ENCODE assay signal across 25 mouse cellular contexts in genomic region chr2:151580945-151581344, GRCm38 (mm10). TPM values are rescaled to one million over a fixed set of nuclear protein-coding genes. Genes with fewer than 3 reads are reported as not detected.
DNase-seq lines count a peak whose midpoint lies in the region; ATAC-seq and TF ChIP-seq lines count a peak whose summit lies in the region.
"Had no signal": no experiment of that assay in that cellular context is flagged by ENCODE, and none has a peak within 500 bp of the region (broad histone marks: within the 10 kb centered on the region; RNA-seq: fewer than 3 reads in every experiment).

No protein-coding gene starts in this region.

- peak; percentile 26 for DNase-seq in CD4-positive, CD25-positive, alpha-beta regulatory T cell, adult 2 months (ENCODE audit: low read depth, low spot score)
- DNase-seq in induced T-regulatory cell, adult 2 months (ENCODE audit: low read depth): peak; percentile 52
- no peak for DNase-seq in stomach, postnatal 0 days (ENCODE audit: low spot score)
- DNase-seq in lung, adult 18-20 months: no peak
- DNase-seq: adrenal gland, postnatal 10 days; adrenal gland, postnatal 36 days; cerebellum, adult 18-20 months; cerebellum, adult 9-10 months; cerebellum, postnatal 14 days; gastrocnemius, postnatal 10 days; gastrocnemius, postnatal 36 days; heart, adult 11 months; heart, postnatal 10 days; heart, postnatal 36 days had no signal

- no peaks in the 10 kb centered on the region for H3K9me3 ChIP-seq in intestine, embryonic 16.5 days (ENCODE audit: control insufficient read depth, low read length)
- H3K9me3 ChIP-seq in stomach, postnatal 0 days (ENCODE audit: control insufficient read depth, low read length): no peaks in the 10 kb centered on the region
- H3K9me3 ChIP-seq in kidney, embryonic 15.5 days (replicated peaks): no peaks in the 10 kb centered on the region
- H3K9me3 ChIP-seq in kidney, embryonic 14.5 days (ENCODE audit: control insufficient read depth, low read length): no peaks in the 10 kb centered on the region
- H3K9me3 ChIP-seq: forebrain, embryonic 10.5 days; forebrain, embryonic 13.5 days; heart, embryonic 15.5 days; hindbrain, embryonic 10.5 days; hindbrain, embryonic 13.5 days had no signal

- H3K27me3 ChIP-seq in intestine, embryonic 16.5 days (replicated peaks; ENCODE audit: control insufficient read depth, insufficient read depth, low read length): no peaks in the 10 kb centered on the region
- no peaks in the 10 kb centered on the region for H3K27me3 ChIP-seq in stomach, postnatal 0 days (ENCODE audit: control insufficient read depth, insufficient read depth, low read length)
- no peaks in the 10 kb centered on the region; the same call in 1 of the 2 replicates for H3K27me3 ChIP-seq in kidney, embryonic 15.5 days
- no peaks in the 10 kb centered on the region for H3K27me3 ChIP-seq in kidney, embryonic 14.5 days (ENCODE audit: control insufficient read depth, insufficient read depth, low read length)

- H3K36me3 ChIP-seq in intestine, embryonic 16.5 days (ENCODE audit: control insufficient read depth, insufficient read depth, low read length): no peaks in the 10 kb centered on the region
- no peaks in the 10 kb centered on the region for H3K36me3 ChIP-seq in stomach, postnatal 0 days (ENCODE audit: control insufficient read depth, insufficient read depth, low read length)
- H3K36me3 ChIP-seq in kidney, embryonic 15.5 days: no peaks in the 10 kb centered on the region
- no peaks in the 10 kb centered on the region for H3K36me3 ChIP-seq in kidney, embryonic 14.5 days (ENCODE audit: control insufficient read depth, insufficient read depth, low read length)
- H3K36me3 ChIP-seq: forebrain, embryonic 10.5 days; heart, embryonic 12.5 days; heart, embryonic 15.5 days; hindbrain, embryonic 10.5 days; hindbrain, embryonic 13.5 days had no signal

- peak; percentile 58 for ATAC-seq in intestine, embryonic 16.5 days
- peak; percentile 77 for ATAC-seq in stomach, postnatal 0 days (ENCODE audit: low FRiP score, low TSS enrichment)
- no peak for ATAC-seq in kidney, embryonic 15.5 days (replicated peaks; ENCODE audit: low FRiP score)
- no peak for ATAC-seq in kidney, embryonic 14.5 days (ENCODE audit: low FRiP score, low TSS enrichment)
- ATAC-seq: forebrain, embryonic 13.5 days; forebrain, embryonic 16.5 days; hindbrain, postnatal 0 days had no signal

- WGBS in intestine, embryonic 16.5 days: 14% methylated on average over 1 of the region's 1 CpGs
- 42% methylated on average over 1 of the region's 1 CpGs for WGBS in stomach, postnatal 0 days
- WGBS in kidney, embryonic 15.5 days: 69% methylated on average over 1 of the region's 1 CpGs
- 67% methylated on average over 1 of the region's 1 CpGs for WGBS in kidney, embryonic 14.5 days

- no peak overlapping the region for H3K9ac ChIP-seq in intestine, embryonic 16.5 days (ENCODE audit: low read depth, low read length)
- no peak overlapping the region for H3K9ac ChIP-seq in stomach, postnatal 0 days (ENCODE audit: low read length)
- H3K9ac ChIP-seq in kidney, embryonic 15.5 days: no peak overlapping the region
- no peak overlapping the region for H3K9ac ChIP-seq in kidney, embryonic 14.5 days (ENCODE audit: low read depth, low read length)
- H3K9ac ChIP-seq: forebrain, embryonic 13.5 days; heart, embryonic 12.5 days; heart, embryonic 15.5 days; hindbrain, embryonic 13.5 days had no signal

- H3K4me1 ChIP-seq in intestine, embryonic 16.5 days (ENCODE audit: control insufficient read depth, insufficient read depth, low read length): peaks cover 3% of the 10 kb centered on the region; the same call in 1 of the 2 replicates
- peaks cover 4% of the 10 kb centered on the region; the same call in 1 of the 2 replicates for H3K4me1 ChIP-seq in stomach, postnatal 0 days (replicated peaks; ENCODE audit: control insufficient read depth, insufficient read depth)
- H3K4me1 ChIP-seq in kidney, embryonic 15.5 days: peaks cover 8% of the 10 kb centered on the region
- H3K4me1 ChIP-seq in kidney, embryonic 14.5 days (ENCODE audit: control insufficient read depth, insufficient read depth, low read length): no peaks in the 10 kb centered on the region

- H3K4me2 ChIP-seq in intestine, embryonic 16.5 days (ENCODE audit: low read depth, low read length): no peak overlapping the region
- no peak overlapping the region for H3K4me2 ChIP-seq in stomach, postnatal 0 days (replicated peaks; ENCODE audit: low read depth)
- no peak overlapping the region for H3K4me2 ChIP-seq in kidney, embryonic 15.5 days
- H3K4me2 ChIP-seq in kidney, embryonic 14.5 days (replicated peaks; ENCODE audit: low read depth, low read length): no peak overlapping the region
- H3K4me2 ChIP-seq: forebrain, embryonic 13.5 days; heart, embryonic 12.5 days; heart, embryonic 15.5 days; hindbrain, embryonic 13.5 days had no signal

- H3K27ac ChIP-seq in intestine, embryonic 16.5 days (ENCODE audit: low read length): no peak overlapping the region
- no peak overlapping the region for H3K27ac ChIP-seq in stomach, postnatal 0 days (replicated peaks)
- H3K27ac ChIP-seq in kidney, embryonic 15.5 days: no peak overlapping the region
- no peak overlapping the region for H3K27ac ChIP-seq in kidney, embryonic 14.5 days (ENCODE audit: low read depth, low read length)
- H3K27ac ChIP-seq: forebrain, embryonic 10.5 days; forebrain, embryonic 13.5 days; heart, embryonic 15.5 days; hindbrain, embryonic 10.5 days; hindbrain, embryonic 13.5 days; hindbrain, postnatal 0 days had no signal

- no peak for TF ChIP-seq EP300 in stomach, postnatal 0 days (optimal IDR thresholded peaks at IDR 0.05)

- H3K4me3 ChIP-seq in intestine, embryonic 16.5 days (ENCODE audit: low read length): no peak overlapping the region
- no peak overlapping the region for H3K4me3 ChIP-seq in stomach, postnatal 0 days (ENCODE audit: low read depth, low read length)
- no peak overlapping the region for H3K4me3 ChIP-seq in kidney, embryonic 15.5 days (replicated peaks)
- H3K4me3 ChIP-seq in kidney, embryonic 14.5 days (ENCODE audit: low read length): no peak overlapping the region
- H3K4me3 ChIP-seq: forebrain, embryonic 10.5 days; forebrain, embryonic 13.5 days; heart, embryonic 12.5 days; heart, embryonic 15.5 days; hindbrain, embryonic 10.5 days; hindbrain, embryonic 13.5 days had no signal

- no peak for TF ChIP-seq CTCF in stomach, postnatal 0 days (IDR thresholded peaks at IDR 0.05; ENCODE audit: low read depth)

RNA-seq across cellular contexts. Expression of gene Sdcbp2, which starts 8.5 kb away (rescaled TPM):
- polyA plus RNA-seq in intestine, embryonic 16.5 days (2015; fragmentation: Nextera tagmentation; extraction: Ambion mirVana): 23.2 and 24.3 TPM in 2 replicates
- 156 and 169 TPM in 2 replicates for polyA plus RNA-seq in stomach, postnatal 0 days (2015; fragmentation: Nextera tagmentation; extraction: Ambion mirVana)
- 1.4 and 2.2 TPM in 2 replicates for polyA plus RNA-seq in kidney, embryonic 15.5 days (2015; fragmentation: Nextera tagmentation; extraction: Ambion mirVana)
- polyA plus RNA-seq in kidney, embryonic 14.5 days (2014; fragmentation: Nextera tagmentation; extraction: Ambion mirVana): 1.3 and 1.9 TPM in 2 replicates

RNA-seq across cellular contexts. Expression of gene Fkbp1a, which starts 38.7 kb away (rescaled TPM):
- polyA plus RNA-seq in intestine, embryonic 16.5 days (2015; fragmentation: Nextera tagmentation; extraction: Ambion mirVana): 537 and 561 TPM in 2 replicates
- polyA plus RNA-seq in stomach, postnatal 0 days (2015; fragmentation: Nextera tagmentation; extraction: Ambion mirVana): 325 and 360 TPM in 2 replicates
- polyA plus RNA-seq in kidney, embryonic 15.5 days (2015; fragmentation: Nextera tagmentation; extraction: Ambion mirVana): 707 and 718 TPM in 2 replicates
- polyA plus RNA-seq in kidney, embryonic 14.5 days (2014; fragmentation: Nextera tagmentation; extraction: Ambion mirVana): 573 and 762 TPM in 2 replicates

RNA-seq across cellular contexts. Expression of gene Snph, which starts 51.4 kb away (rescaled TPM):
- polyA plus RNA-seq in intestine, embryonic 16.5 days (2015; fragmentation: Nextera tagmentation; extraction: Ambion mirVana): 1.8 and 2.0 TPM in 2 replicates
- polyA plus RNA-seq in stomach, postnatal 0 days (2015; fragmentation: Nextera tagmentation; extraction: Ambion mirVana): 0.50 and 0.52 TPM in 2 replicates
- 0.59 and 0.95 TPM in 2 replicates for polyA plus RNA-seq in kidney, embryonic 15.5 days (2015; fragmentation: Nextera tagmentation; extraction: Ambion mirVana)
- 0.58 and 0.61 TPM in 2 replicates for polyA plus RNA-seq in kidney, embryonic 14.5 days (2014; fragmentation: Nextera tagmentation; extraction: Ambion mirVana)

Comparison
In these comparisons a context has a peak if more than half of its experiments do, and no peak if none do; other contexts are left out.
1. DNase-seq: peak in CD4-positive, CD25-positive, alpha-beta regulatory T cell, adult 2 months (single experiment) and induced T-regulatory cell, adult 2 months (single experiment); none in stomach, postnatal 0 days (single experiment) and lung, adult 18-20 months (0 of 2).
2. ATAC-seq: peak in intestine, embryonic 16.5 days (single experiment) and stomach, postnatal 0 days (single experiment); none in kidney, embryonic 15.5 days (single experiment) and kidney, embryonic 14.5 days (single experiment).